Mouse (Mus musculus): ENCODE results near the gene Ddx46.

DNA sequence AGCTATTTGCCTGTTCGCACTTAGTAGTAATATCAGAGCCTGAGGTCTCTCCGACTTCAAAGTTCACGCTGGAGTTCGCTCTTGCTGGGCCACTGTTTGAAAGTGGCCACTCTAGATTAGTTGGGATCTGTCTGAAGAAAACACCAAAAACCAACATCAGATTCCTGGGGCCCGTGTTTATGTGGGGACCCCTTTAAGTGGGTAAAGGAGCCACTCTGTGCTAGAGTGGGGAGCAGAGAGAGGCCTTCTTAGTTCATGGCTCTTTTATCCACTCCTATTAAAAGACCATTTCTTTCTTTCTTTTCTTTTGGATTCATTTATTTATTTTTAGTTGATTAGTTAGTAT lies 80.3 kb downstream of the Ddx46 start:
- TF ChIP-seq CTCF (IDR thresholded peaks at IDR 0.05; ENCODE audit: borderline replicate concordance, extremely low read depth, insufficient read depth, insufficient read length) (no peak), POLR2A (IDR thresholded peaks at IDR 0.05; ENCODE audit: borderline replicate concordance, extremely low read depth, insufficient read depth, insufficient read length, poor library complexity, severe bottlenecking) (no peak)
